Mouse (Mus musculus): ENCODE data around the gene Wfdc2. TPM values are rescaled to one million over a fixed set of nuclear protein-coding genes. Genes with fewer than 3 reads are reported as not detected.

Gene Wfdc2
- 1 to 10 TPM; 1.0 to 1.2 TPM for total RNA-seq (2021)

GRCm38 (mm10) chr2:164562391-164563188 is at the start of gene Wfdc2:
Gene Wfdc2, plus strand, starts transcription at chr2:164562413.
- no peak for DNase-seq

GRCm38 (mm10) chr2:164513389-164513788 is 48.8 kb upstream of the Wfdc2 start:
- DNase-seq, result peak; percentile 47 to 51
- intact Hi-C loops (cut with DNase I), result loop anchor here (1.0 kb wide), 1 partner anchor 27 kb away; the partner anchor contains the start of gene Dbndd2

More at GRCm38 (mm10) chr2:164562391-164563188, at the start of gene Wfdc2:
- intact Hi-C loops (cut with DNase I), result loop anchor here (1.0 kb wide), 1 partner anchor 31 kb away; no protein-coding TSS in a partner anchor

GRCm38 (mm10) chr2:164514916-164515315 is 47.3 kb upstream of the Wfdc2 start:
- DNase-seq, result no peak
- intact Hi-C loops (cut with DNase I), result no loop called here

- intact Hi-C loops (cut with DNase I), result no loop called here
- DNase-seq, result no peak
Observed at GRCm38 (mm10) chr2:164515897-164516296, 46.3 kb upstream of the Wfdc2 start.

GRCm38 (mm10) chr2:164516592-164516991 is 45.6 kb upstream of the Wfdc2 start:
- no peak for DNase-seq
- intact Hi-C loops (cut with DNase I), result no loop called here

- peak; percentile 70 to 74 for DNase-seq
- intact Hi-C loops (cut with DNase I), result loop anchor here (1.0 to 2.0 kb wide), 3 partner anchors 47 to 100 kb away; partner anchors contain the start of gene Gm20458
Observed at GRCm38 (mm10) chr2:164517485-164518221, 44.6 kb upstream of the Wfdc2 start.

- no peak for DNase-seq
- intact Hi-C loops (cut with DNase I), result loop anchor here (1.0 to 2.0 kb wide), 3 partner anchors 48 to 101 kb away; partner anchors contain the start of gene Gm20458
Observed at GRCm38 (mm10) chr2:164518266-164519170, 43.7 kb upstream of the Wfdc2 start.

- intact Hi-C loops (cut with DNase I), result loop anchor here (2.0 kb wide), 1 partner anchor 58 kb away; the partner anchor contains the start of gene Gm20458
- DNase-seq, result no peak
Observed at GRCm38 (mm10) chr2:164519171-164519526, 43.1 kb upstream of the Wfdc2 start.

- peak; percentile 49 to 57 for DNase-seq
- intact Hi-C loops (cut with DNase I), result no loop called here
Observed at GRCm38 (mm10) chr2:164520782-164521181, 41.4 kb upstream of the Wfdc2 start.

- intact Hi-C loops (cut with DNase I), result no loop called here
- DNase-seq, result no peak
Observed at GRCm38 (mm10) chr2:164521841-164522240, 40.4 kb upstream of the Wfdc2 start.

- intact Hi-C loops (cut with DNase I), result no loop called here
- no peak for DNase-seq
Observed at GRCm38 (mm10) chr2:164522280-164522679, 39.9 kb upstream of the Wfdc2 start.

GRCm38 (mm10) chr2:164523301-164523773 is 38.9 kb upstream of the Wfdc2 start:
- DNase-seq, result no peak
- intact Hi-C loops (cut with DNase I), result no loop called here

- intact Hi-C loops (cut with DNase I), result no loop called here
- no peak for DNase-seq
Observed at GRCm38 (mm10) chr2:164528557-164528956, 33.7 kb upstream of the Wfdc2 start.

- peak; percentile 72 to 80 for DNase-seq
- intact Hi-C loops (cut with DNase I), result loop anchor here (1.0 to 2.0 kb wide), 2 partner anchors 32 to 114 kb away; no protein-coding TSS in a partner anchor
Observed at GRCm38 (mm10) chr2:164531169-164531568, 31.0 kb upstream of the Wfdc2 start.

GRCm38 (mm10) chr2:164534315-164534714 is 27.9 kb upstream of the Wfdc2 start:
- intact Hi-C loops (cut with DNase I), result no loop called here
- no peak for DNase-seq

GRCm38 (mm10) chr2:164537003-164537402 is 25.2 kb upstream of the Wfdc2 start:
- DNase-seq, result no peak
- intact Hi-C loops (cut with DNase I), result no loop called here

- DNase-seq, result peak in 1 of 2 experiments; percentile 20
- intact Hi-C loops (cut with DNase I), result no loop called here
Observed at GRCm38 (mm10) chr2:164540652-164541427, 21.4 kb upstream of the Wfdc2 start.

GRCm38 (mm10) chr2:164542132-164542531 is 20.1 kb upstream of the Wfdc2 start:
- intact Hi-C loops (cut with DNase I), result no loop called here
- DNase-seq, result no peak

GRCm38 (mm10) chr2:164542598-164542997 is 19.6 kb upstream of the Wfdc2 start:
- no peak for DNase-seq
- intact Hi-C loops (cut with DNase I), result no loop called here

All from heart, postnatal 36 days (tissue).